ENCODE assay signal across 8 mouse cellular contexts in genomic region chr5:134552110-134552972, GRCm38 (mm10). TPM values are rescaled to one million over a fixed set of nuclear protein-coding genes. Genes with fewer than 3 reads are reported as not detected.
DNase-seq lines count a peak whose midpoint lies in the region; TF ChIP-seq lines count a peak whose summit lies in the region.

TSS of gene Clip2 (minus strand) at chr5:134552434.

- peak; percentile 37; the same call in 1 of the 2 replicates for TF ChIP-seq POLR2A in cortical plate, adult 2 months (IDR thresholded peaks at IDR 0.05; ENCODE audit: extremely low read depth, insufficient read depth, low read length)

- H3K4me3 ChIP-seq in cortical plate, adult 2 months (ENCODE audit: insufficient read depth, low read length) = peak within 1 kb of the TSS; percentile 98
- peak within 1 kb of the TSS; percentile 98 for H3K4me3 ChIP-seq in megakaryocyte, embryonic 14.5 days (replicated peaks)

- H3K36me3 ChIP-seq in megakaryocyte, embryonic 14.5 days (replicated peaks; ENCODE audit: low read length) = peaks cover 2% of the 10 kb centered on the region

- peak; percentile 90 for DNase-seq in ZHBTc4 (ENCODE audit: low read depth, low spot score)
- peak; percentile 93 to 98 for DNase-seq in gastrocnemius, adult 8-10 months (ENCODE audit: low spot score in 2 of 2)
- peak; percentile 72 for DNase-seq in hindlimb bud, embryonic 11.5 days (ENCODE audit: extremely low spot score, low read depth, low spot score)
- DNase-seq in left cerebral cortex, adult 8-10 months (ENCODE audit: low spot score in 2 of 2) = peak; percentile 94 to 97
- peak; percentile 99 for DNase-seq in right cerebral cortex, postnatal 10 days (ENCODE audit: low spot score in 2 of 2)
- peak; percentile 99 for DNase-seq in urinary bladder, postnatal 25 days (ENCODE audit: low spot score)

- peaks cover 14% of the 10 kb centered on the region for H3K4me1 ChIP-seq in cortical plate, adult 2 months (ENCODE audit: control insufficient read depth, insufficient read depth, low read length)
- H3K4me1 ChIP-seq in megakaryocyte, embryonic 14.5 days = peaks cover 80% of the 10 kb centered on the region

- H3K27ac ChIP-seq in cortical plate, adult 2 months (ENCODE audit: insufficient read depth, low read length) = peak within 1 kb of the TSS; percentile 99

- no peaks in the 10 kb centered on the region for H3K27me3 ChIP-seq in megakaryocyte, embryonic 14.5 days (replicated peaks)

- H3K9me3 ChIP-seq in megakaryocyte, embryonic 14.5 days = no peaks in the 10 kb centered on the region

- no peak for TF ChIP-seq CTCF in cortical plate, adult 2 months (IDR thresholded peaks at IDR 0.05; ENCODE audit: extremely low read depth, insufficient read depth, low read length)

RNA-seq across cellular contexts. Expression of gene Clip2, which starts in this region (rescaled TPM):
- 74.1 and 77.0 TPM in 2 replicates for polyA plus RNA-seq in cortical plate, adult 2 months (2012; rRNA removed)
- total RNA-seq in gastrocnemius, adult 8-10 months (2022) = 1 to 10 TPM; 1.4 to 2.1 (median 1.9) TPM
- 100 to 1,000 TPM in 2 of 4 experiments, 10 to 100 TPM in 2; 92.9 to 105 (median 99.9) TPM for total RNA-seq in left cerebral cortex, adult 8-10 months (2022)
- 32.0 and 86.2 TPM in 2 replicates for polyA plus RNA-seq in megakaryocyte, embryonic 14.5 days (2012; ENCODE audit: insufficient read depth, low replicate concordance)

Comparison
In these comparisons a context has a peak if more than half of its experiments do, and no peak if none do; other contexts are left out.
1. Peak in every context shown above with its lines: DNase-seq, H3K4me3 ChIP-seq and H3K27ac ChIP-seq.
2. RNA of gene Clip2 (total RNA-seq): 92.9 to 105 TPM in left cerebral cortex, adult 8-10 months; 1.4 to 2.1 TPM in gastrocnemius, adult 8-10 months; every median in the first group is over 10 times any median in the second.